Mouse (Mus musculus) T-helper 2 cell (primary cell): Measurements from ENCODE around the gene Fam102a.

Experiments used
- in situ Hi-C: fragments of 300-600 bp; cut with MboI, MseI; formaldehyde crosslinking; loops from one replicate; pipeline ENCODE4 v1.15.1; 2025; ENCODE audit warnings: high pct_unique_total_duplicates

Gene Fam102a

DNA sequence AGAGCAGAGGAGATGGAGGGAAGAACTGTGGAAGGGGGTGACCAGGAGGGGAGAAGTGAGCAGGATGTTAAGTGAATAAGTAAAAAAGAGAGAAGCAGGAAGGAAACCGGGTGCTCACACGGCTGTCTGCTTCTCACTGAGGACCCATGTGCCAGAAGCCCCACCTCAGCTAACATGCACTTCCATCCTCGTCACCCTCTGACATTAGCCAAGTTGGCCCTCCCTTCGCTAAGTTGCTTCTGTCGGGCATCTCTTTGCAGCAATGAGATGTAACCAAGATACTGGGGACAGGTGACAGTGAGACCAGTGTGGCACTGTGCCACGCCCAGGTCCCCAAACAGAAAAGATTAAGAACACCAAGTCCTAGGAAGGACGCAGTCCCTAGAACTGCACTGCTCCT is 22.5 kb upstream of the Fam102a start:
- in situ Hi-C loops: no loop called here

DNA sequence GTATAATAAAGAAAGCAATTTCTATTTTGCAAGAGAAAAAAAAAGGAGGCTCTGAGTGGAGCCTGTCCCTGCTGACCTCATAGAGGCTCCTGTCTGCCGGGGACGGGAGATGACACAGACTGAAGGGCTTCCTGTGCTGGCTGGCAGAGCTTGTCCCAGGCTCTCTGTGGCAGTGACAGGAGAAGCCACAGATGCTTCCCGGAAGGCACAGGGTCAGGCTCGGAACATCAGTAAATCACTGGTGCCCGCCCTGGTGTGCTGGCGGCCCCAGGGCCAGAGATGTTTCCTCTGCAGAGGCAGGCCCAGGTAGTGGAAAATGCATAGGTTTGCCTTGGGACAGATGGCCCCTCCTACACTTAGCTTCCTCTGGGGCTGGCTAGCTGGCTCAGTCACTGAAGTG is 20.8 kb upstream of the Fam102a start:
- in situ Hi-C loops: no loop called here

DNA sequence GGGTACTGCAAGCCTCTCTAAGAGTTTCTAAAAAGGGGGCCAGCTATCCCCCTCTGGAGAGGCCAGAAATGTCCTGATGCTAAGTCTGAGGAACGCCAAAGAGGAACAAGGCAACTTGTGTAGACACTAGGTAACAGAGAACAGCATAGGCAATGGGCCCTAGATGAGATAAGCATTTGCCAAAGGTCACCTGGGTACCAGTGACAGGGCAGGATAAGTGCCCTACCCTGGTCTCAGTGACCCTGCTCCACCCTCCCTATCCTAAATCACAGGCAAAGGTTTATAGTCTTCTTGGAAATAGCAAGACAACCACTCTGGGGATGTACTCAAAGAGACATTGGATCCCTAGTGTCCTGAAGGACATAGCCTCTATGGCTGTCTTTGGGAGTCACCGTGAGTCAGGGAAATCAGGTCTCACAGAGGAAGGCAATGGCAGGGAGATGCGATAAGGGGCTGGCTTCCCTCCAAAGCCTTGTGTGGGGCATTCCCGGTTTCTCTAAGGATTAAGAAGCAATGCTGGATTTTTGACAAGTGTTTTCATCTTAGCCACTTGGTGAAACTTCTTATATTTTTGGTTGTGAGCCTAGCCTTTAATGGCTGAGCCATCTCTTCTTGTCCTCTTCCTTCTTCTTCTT is 17.8 kb upstream of the Fam102a start:
- in situ Hi-C loops: no loop called here

DNA sequence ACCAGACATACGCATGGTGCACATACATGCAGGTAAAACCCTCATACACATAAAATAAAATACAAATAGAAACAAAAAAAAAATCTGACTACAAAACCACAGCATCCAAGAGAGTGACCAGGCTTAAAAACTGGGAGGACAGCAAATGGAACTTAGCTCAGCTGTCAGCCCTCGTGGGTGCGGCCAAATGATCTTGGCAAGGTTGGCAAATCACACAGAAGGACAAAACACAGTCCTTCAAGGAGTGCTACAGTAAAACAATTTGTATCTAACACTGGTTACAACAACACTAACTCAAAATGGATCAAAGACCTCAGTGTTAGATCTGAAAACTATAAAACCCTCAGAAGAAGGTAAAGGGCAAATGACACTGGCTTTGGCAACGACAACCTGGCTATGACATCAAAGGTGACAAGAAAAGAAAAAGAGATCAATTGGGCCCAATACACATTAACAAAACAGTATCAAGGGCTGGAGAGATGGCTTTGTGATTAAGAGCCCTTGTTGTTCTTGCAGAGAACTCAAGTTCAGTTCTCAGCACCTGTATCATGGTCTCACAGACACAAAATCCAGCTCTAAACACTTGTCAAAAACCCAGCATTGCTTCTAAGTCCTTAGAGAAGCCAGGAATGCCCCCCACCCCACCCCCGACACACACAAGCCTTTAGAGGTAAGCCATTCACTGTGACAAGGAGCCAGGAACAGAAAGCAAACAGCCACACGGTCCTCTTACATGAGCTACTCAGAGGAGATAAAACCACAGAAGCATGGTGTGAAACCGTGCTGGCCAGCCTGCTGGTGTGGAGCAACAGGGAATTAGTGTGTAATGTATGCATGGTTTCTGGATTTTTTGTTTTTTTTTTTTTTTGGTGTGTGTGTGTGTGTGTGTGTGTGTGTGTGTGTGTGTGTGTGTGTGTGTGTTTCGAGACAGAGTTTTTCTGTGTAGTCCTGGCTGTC is 14.8 kb upstream of the Fam102a start:
- in situ Hi-C loops: no loop called here

DNA sequence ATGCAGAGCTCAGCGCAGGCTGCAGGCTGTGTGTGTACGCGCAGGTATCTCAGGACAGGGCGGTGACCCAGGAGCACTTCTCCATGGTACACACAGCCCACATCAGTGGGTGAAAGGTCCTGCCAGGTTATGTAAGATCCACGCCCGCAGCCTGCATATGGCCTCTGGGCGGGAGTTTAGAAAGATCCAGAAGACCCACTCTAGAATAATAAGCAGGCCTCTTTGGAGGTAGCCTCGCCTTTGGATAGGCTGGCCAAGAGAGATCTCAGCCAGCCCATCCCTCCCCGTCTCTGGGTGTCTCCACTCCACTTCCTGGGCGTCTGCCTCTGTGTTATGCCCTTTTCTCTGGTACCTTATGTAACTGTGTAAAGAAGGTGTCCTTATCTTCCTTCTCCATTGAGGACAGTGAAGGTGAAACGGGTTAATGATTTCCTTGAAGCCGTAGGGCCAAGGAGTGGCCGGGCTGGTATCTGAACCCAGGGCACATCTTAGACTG is 10.5 kb upstream of the Fam102a start:
- in situ Hi-C loops: no loop called here

DNA sequence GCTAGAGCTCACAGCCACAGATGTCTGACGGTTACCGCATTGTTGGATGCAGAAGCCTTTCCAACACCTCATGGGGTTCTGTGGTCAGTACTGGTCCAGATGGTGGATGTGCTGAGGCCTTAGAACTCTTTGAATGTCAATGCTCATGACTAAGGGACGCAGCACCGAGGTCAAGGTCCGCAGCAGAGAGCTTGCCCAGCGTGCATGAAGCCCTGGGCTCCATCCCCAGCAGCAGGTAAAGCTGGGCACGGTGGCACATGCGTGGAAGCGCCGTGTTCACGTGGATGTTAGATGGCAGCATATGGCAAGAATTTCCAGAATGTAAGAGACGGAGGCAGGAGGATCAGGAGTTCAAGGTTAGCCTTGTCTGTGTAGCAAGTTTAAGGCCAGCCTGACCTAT is 9.3 kb upstream of the Fam102a start:
- in situ Hi-C loops: no loop called here

DNA sequence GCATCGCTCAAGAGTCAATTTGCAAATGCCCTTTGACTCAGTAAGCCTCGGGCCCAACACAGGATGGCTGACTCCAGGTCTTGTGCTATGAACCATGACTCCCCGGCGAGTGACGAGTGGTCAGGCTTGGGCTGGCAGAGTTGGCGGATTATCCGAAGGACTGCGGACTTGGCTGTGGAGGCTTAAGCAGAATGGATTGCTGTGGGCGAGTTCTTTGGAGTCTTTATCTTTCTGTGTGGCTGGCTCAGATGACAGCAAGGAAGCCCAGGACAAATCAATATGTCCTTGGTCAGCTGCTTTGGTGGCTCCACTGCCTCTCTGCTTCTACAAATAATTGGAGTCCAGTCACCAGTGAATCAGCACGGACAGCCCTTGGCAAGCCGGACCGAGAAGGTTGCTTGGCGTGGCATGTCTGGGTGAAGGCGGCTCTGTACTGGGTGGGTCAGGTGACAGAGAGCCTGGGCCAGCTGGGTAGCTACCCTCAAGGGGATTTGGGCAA is 7.6 kb upstream of the Fam102a start:
- in situ Hi-C loops: no loop called here

DNA sequence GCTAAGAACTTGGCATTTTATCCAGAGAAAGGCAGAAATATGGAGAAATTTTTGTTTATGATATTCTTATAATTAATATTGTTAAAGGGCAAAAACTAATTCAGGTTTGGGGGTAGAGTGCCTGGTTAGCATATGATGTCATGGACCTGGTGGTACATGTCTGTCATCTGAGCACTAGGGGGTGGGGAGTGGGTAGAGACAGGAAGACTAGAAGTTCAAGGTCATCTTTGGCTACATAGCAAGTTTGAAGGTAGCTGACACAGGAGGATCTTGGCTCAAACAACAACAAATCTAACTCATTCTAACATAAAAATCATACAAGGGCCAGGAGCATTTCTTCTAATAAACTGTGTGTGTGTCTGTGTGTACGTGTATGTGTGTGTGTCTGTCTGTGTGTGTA is 6.8 kb upstream of the Fam102a start:
- in situ Hi-C loops: no loop called here

DNA sequence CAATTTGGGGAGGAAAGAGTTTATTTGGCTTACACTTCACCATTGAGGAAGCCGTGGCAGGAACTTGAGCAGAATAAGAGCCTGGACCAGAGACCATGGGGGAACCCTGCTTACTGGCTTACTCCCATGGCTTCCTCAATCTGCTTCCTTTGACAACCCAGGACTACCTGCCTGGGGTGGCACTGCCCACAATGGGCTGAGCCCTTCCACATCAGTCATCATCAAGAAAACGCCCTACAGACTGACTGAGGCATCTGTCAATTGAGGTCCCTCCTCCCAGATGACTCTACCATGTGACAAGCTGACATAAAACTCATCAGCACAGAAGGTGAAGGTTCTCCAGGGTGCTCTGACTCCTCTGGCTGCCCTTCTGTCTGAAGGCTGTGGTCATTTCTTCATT is 4.7 kb upstream of the Fam102a start:
- in situ Hi-C loops: no loop called here

DNA sequence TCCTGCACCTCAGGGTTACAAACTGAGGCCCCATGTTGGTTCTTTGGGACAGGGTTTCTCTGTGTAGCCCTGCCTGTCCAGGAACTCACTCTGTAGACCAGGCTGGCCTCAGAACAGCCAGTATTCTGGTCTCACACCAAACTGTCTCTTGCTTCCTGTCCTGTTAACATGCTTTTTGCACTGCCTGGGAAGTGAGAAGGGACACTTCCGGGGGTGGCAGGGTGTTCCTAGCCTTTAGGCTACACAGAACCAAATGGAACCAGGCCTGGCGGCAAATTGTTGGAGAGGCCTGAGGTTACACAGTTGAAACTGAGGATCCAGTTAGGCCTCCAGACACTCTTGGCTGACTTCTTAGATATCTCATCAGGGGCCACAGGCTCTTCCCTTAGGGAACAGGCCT is 2.0 kb upstream of the Fam102a start:
- in situ Hi-C loops: no loop called here

DNA sequence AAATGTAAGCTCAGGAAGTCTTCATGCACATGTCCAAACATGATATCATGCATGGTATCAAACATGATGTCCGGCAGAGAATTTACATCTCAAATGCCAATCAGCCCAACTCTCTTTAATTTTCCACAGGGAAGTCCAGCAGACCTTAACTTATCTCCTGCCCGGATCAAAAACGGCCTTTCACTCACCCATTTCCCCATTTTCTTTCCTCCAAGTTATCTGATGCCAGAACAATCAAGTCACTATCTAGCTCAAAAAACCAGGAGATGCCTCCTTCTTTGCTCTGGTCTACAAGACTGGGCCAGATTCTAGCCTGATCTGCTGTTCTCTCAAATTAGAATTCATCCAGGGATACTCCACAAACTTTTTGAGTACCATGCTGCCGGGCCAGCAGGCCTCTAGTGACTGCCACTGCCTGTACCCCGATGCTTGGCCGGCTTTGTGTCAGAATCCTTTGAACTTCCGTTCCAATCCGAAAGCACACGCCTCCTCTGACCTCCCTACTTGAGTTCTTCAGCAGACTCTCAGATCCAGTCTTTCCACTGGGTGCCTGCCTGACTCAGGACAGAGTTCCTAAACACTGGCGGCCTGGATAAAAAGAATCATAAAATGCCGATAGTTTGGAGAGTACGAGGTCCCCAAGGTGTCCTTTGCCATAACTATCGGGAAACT is 935 bp upstream of the Fam102a start:
- in situ Hi-C loops: no loop called here

DNA sequence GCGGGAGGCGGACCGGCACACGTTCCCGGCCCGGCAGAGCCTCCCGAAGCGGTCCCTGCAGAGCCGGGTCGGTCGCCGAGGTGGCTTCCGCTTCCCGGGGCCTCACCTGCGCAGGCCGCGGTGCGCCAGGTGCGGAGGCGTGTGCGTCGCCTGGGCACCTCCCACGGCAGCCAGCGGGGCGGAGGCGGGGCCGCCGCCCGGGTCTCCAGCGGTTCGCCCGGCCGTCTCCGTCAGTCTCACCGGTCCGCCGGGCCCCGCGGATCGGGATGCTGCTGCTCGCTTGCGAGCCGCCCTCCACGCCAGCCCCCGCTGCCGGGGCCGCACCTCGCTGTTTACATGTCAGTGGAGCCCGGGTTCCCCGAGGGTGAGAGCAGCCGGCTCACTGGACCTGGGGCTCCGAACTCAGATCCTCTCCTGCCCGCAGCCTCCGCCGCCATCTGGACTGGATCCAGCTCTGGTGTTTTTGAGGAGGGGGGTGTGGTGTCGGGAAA is 414 bp downstream of the Fam102a start:
- in situ Hi-C loops: no loop called here

DNA sequence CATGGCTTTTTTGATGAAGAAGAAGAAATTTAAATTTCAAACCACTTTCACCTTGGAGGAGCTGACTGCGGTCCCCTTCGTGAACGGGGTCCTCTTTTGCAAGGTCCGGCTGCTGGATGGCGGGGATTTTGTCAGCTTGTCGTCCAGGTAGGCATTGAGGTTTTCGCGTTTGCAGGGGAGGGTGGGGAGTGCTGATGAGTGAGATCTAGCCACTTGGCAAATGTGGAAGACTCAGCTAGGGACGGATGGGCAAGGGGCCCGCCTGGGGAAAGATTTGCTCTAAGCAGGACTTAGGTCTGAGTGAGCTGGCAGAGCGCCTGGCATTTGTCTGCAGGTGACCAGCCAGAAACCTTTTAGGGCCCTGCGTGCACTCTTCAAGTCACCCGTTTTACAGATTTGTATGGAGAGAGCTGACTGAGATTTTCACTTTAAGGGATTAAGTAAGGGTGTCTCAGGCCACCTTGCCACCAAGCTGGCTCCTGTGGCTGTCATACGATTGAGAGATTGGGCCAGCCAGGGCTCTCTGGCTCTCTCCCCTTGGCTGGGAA is 1.0 kb downstream of the Fam102a start:
- in situ Hi-C loops: no loop called here

DNA sequence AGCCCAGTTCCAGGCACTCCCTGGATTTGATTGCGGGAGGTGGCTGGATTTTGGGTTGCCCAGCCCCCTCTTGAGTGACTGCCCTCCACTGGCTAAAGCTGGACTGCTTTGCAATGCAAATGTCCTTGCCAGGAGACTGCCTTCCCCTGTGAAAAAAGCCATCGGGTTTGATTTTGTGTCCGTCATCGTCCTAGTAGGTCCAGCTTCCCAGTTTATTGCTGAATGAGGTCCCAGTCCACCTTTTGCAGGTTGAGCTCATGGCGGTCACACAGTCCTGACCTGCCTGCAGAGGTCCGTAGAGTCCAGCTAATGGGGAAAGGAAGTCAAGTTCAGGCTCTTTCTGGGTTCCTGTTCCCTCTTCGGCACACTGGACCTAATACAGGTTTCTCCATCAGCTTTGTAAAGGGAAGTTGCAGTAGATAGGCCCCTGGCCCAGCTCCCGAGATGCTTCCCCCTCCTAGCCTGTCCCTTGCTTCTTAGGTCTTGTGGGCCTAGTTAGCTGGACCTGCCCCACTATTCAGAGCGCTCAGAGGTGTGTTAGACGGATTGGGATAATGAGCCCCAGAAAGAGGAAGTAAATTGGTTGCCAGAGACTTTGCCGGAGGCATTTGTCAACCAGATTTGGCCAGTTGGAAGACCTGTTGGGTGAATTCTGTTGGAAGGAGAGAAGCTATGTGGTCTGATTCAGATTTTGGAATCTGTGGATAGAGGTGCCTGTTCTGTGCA is 1.7 kb downstream of the Fam102a start:
- in situ Hi-C loops: no loop called here

DNA sequence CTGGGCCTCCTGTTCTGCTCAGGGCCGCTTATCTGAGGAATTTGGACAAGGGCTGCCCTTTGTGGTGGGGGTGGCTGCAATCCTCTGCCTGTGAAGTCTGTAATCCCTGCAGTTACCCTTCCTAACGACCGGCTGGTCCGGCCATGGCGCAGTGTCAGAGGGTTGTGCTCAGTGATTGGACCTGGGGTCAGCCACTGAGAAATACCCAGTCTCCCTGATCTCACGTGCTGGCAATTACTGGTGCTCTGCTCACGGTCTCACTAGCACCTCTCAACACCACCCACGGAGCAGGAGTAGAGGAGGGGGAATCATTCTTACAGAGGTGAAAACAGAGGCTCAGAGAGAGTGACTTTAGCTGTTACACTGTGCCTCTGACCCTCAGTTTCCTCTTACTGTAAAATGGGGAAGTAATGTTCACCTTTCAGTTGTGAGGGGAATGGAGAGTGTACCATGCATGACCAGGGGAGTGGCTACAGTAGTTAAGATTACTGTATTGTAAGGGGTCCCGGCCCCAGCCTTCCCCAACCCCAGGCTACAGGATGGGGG is 2.3 kb downstream of the Fam102a start:
- in situ Hi-C loops: no loop called here

DNA sequence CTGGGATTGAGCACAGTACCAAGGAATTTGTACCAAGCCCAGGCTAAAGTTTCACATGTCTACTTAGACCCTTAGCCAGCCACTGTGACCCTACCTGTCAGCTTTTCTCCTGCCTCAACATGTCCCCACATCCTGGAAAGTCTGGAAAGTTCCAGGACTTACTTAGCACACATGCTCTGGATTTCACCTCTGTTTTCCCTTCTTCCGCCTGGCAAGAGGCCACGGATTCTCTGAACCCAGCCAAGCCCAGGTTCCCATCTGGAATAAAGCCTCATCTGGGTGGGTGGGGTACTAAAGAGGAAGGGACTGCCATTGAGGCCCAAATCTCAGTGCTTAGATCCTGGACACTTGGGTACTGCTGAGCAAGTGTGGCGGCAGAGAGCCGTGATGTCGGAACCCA is 2.8 kb downstream of the Fam102a start:
- in situ Hi-C loops: no loop called here

DNA sequence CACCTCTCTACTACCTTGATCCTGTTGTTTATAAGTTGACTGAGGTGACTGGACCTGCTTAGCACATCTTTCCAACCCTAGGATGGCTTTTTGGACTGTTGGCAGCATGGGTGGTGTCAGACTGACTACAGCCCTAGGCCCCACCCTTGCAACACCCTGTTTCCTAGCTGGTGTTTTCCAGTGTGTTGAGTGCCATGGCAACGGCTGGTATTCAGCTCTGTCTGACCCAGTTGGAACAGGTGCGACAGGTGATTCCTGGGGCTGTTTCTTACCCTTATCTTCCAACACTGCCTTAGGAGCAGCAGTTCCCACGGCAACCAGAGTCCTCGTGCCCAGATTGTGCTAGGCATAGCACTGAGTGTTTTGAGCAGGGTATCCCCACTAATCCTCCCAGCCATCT is 3.3 kb downstream of the Fam102a start:
- in situ Hi-C loops: no loop called here

DNA sequence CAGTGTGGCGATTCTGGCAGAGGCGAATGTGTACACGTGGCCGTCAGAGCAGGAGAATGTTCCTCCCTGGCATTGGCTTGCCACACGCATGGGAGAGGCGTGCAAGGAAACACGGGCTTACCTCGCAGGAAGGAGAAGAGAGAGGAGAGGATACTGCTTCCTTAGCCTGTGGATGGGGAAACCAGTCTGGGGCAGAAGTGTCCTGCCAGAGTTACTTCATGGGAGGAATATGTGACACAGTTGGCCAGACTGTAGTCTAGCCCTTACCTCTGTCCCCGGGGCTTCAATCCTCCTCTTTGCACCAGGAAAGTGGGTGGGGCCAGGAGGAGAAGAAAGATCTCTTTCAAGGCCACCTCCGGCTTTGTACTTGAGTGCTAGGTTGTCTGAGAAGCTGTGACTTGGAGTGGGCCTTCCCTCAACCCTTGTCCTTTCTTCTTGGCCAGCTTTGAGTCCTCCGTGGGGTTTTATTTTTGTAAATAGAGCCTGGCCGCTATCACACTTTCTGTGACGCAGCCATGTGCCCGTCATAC is 4.4 kb downstream of the Fam102a start:
- in situ Hi-C loops: no loop called here

DNA sequence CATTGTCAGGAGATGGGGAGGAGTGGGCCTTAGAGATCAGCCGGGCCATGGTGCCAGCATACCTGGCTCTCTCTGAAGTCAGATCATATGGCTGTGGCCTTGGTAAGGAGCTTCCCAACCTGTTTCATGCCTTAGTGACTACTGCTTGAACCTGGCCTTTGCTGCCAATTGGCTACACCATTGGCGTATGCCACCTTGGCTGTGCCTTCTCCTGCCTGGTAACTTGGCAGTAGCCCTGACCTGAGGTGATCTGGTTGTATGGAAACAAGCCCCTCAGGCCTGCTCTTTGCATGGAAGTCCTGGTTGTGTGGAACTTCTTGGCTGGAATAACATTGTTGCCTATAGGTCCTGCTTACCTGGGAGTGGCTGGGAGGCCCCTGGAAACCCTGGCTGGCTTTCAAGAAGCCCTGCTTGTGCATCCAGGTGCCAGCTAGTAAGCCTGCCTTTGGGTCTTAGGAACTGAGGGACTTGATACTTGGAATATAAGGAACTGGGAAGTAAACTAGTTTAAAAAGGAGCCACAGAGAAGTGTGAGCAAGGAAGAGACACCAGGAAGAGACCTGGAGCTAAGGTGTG is 6.3 kb downstream of the Fam102a start:
- in situ Hi-C loops: loop anchor here (10.0 kb wide), 1 partner anchor 457 kb away; the partner anchor contains the start of gene Fam78a

DNA sequence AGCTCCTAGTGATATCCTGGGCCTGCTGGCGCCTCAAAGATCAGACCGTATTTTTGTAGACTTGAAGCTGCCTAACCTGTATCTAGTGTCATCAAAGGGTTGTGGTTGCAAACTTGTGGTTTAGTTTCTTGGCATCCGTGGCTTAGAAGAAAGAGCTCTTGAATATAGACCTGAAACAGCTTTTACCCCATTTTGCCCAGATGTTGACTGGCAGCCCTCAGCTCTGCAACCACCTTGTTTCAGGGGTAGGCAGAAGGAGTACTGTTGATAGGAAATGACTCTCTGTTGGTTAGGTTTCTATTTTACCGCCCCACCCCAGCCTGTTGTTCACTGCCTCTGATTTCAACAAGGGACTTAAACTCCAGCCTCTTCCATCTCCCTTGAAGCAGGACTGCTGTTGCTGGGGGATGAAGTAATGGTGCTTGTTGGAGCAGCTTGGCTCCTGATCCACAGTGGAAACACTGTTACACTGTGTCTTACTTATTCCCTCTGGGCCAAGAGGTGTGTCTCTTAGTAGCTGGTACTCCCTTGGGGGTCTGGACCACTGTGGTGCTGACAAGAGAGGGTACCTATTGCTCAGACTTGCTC is 6.9 kb downstream of the Fam102a start:
- in situ Hi-C loops: loop anchor here (10.0 kb wide), 1 partner anchor 457 kb away; the partner anchor contains the start of gene Fam78a
